Mouse (Mus musculus) frontal cortex, postnatal 25 days (tissue): ENCODE results near the gene Rangrf.
"Not testable (repeated sequence)": the region's sequence is repeated elsewhere in the genome, so short reads cannot be mapped to it uniquely, and the experiment has no call there.

Experiments
- DNase-seq, 2 experiments: peaks; one replicate each; pipeline ENCODE4 v3.0.0; 2022; ENCODE audit warnings: low spot score in 2 of 2

Rangrf gene

DNA sequence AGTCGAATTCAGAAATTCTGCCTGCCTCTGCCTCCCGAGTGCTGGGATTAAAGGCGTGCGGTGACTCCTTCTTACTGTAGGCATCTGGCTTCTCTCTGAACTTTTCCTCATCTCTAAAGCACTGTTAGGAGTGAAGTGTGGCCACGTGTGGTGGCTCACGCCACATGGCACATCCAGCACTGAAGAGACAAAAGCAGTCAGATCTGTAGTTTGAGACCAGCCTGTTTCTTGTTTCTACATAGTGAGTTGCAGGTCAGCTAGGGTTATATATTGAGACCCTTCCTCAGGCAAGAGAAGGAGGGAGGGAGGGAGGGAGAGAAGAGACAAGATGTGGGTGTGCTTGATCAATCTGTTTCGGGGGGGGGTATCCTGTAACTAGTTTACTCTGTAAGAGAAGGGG, at the start of gene Rangrf:
TSS of gene Rangrf (minus strand) at position 101 of the 400 bp plus-strand sequence.
- no peak for DNase-seq

DNA sequence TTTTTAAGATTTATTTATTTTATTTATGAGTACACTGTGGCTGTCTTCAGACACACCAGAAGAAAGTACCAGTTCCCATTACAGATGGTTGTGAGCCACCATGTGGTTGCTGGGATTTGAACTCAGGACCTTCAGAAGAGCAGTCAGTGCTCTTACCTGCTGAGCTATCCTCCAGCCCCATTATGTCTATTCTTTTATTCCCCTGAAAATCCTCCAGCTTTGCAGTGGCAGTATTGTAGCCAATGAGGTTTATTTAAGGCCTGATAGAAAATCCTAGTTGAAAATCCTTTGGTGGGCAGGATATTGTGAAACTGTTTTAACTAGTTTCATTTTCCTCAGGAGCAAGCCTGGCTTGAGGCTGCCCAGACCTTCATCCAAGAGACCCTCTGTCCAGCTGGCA, 45.7 kb upstream of the Rangrf start:
- no peak for DNase-seq

DNA sequence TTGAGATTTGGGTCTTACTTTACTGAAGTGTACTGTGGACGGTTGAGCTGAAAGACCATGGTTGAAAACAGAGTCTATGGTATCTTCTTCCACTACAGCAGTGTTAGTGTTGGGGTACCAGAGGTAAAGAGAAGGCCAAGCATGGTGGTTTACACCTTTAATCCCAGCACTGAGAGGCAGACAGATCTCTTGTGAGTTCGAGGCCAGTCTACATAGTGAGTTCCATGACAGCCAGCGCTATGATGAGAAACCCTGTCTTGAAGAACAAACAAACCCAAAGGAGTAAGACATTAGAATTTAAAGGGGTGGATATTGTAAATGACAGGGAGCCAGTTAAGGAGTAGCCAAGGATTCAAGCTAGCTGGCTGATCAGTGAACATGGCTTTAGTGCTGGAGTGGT, 41.8 kb upstream of the Rangrf start:
- DNase-seq, result no peak

DNA sequence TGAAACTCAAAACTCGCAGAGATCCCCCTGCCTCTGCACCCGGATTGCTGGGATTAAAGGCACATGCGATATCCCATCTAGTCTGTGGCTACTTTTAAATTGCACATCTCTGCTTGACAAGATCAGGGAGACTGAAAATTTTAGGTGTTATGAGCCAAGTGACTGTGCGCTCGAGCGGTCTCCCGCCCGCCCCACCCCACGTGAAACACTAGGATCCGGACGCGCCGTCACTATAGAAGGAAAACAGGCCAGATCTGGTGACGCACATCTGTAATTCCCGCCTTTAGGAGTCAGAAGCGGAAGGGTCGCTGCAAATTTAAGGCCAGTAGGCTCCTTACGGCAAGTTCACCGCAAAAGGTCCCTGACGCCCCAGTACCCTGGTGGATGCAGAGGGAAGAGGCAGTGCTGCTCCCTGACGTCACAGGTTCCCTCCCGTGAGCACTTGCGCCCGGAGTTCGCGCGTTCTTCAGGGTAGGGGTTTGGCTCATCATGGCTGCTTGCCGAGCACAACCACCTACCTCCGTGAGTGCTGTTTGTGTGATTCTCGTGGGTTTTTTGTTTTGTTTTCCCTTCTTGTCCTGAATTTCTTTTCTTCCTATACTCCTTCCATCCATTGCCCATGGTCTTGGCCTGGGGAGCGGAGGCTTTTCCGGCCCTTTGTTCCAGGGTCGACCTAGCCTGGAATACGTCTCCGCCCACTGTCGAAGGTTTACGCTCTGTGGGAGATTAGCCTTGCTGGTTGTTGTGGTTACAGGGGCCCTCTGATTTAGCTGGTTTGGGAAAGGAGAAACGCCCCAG, 40.9 kb upstream of the Rangrf start, which contains the start of gene Ctc1:
TSS of gene Ctc1 (plus strand) at position 268 of the 798 bp plus-strand sequence.
- DNase-seq, result peak; percentile 75 to 83

DNA sequence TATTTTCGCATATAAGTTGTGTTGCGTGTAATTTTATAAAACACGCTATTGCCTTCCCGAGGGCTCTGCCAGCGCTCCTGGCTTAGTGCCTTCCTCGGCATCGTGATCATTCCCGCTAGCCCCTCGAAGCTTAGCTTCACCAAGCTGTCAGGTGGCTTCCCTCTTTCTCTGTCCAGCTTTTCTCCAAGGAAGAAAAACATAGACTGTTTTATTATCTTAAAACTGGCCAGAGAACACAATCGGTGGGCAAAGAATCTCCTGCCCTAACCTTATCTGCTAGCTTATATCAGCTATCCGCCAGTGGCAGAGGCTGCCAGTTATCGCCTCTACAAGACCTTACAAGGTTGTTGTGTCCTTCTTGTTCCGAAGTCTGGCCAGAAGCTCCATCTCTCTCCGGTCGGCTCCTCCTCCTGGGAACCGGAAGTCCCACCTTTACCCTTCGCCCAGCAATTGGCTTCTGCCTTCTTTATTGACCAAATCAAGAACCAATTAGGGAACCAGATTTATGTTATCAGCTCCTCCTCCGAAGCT, 37.2 kb upstream of the Rangrf start:
- DNase-seq, result peak; percentile 59 to 71

DNA sequence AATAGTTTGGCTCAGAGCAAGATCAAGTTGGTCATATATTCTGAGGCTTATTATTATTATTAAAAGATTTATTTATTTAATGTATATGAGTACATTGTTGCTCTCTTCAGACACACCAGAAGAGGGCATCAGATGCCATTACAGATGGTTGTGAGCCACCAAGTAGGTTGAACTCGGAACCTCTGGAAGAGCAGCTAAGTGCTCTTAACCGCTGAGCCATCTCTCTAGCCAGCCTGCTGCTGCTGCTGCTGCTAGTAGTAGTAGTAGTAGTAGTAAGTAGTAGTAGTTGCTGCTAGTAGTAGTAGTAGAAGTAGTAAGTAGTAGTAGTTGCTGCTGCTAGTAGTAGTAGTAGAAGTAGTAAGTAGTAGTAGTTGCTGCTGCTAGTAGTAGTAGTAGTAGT, 36.5 kb upstream of the Rangrf start:
- DNase-seq, result not testable (repeated sequence)

DNA sequence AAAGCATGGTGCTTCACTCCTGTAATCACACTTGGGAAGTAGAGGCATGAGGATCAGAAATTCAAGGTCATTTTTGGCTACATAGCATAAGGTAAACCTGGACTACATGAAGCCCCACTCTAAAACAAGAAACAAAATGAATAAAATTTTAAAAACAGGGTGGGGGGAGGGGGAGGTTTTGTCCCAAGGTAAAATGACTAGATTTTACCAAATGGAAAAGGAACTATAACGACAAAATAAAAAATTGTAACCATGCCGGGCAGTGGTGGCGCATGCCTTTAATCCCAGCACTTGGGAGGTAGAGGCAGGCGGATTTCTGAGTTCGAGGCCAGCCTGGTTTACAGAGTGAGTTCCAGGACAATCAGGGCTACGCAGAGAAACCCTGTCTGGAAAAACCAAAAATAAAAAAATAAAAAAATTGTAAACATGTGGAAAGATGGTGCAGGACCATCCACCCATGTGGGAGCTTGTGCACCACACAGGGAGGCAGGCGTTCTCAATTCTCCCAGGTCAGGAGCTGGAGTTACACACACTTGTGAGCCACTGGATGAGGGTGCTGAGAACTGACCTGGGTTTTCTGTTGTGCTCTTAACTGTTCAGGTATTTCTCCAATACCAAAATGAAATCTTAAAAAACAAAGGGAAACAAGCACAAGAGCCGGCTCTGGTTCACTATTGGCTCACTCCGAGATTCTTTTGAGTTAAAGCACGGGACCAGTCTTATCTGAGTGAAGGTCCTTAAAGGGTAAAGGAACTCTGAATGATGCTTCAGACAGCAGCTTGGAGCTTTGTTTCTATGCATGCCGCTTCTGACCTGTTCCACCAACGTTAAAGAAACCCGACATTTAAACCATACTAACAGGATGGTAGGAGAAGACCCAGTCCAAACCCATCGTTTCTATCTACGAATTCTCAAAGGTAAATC, 35.7 kb upstream of the Rangrf start:
- DNase-seq, result no peak

DNA sequence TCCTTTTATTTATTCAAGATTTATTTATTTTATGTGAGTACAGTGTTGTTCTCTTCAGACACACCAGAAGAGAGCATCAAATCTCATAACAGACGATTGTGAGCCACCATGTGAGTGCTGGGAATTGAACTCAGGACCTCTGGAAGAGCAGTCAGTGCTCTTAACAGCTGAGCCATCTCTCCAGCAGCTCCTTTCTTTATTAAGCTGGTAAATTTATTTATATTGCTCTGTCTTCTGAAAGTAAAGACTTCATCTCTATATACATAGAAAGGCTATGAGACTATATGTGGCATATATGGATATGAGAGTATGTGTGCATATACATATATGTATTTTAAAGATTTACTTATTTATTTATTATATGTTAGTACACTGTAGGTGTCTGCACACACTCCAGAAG, 34.5 kb upstream of the Rangrf start:
- no peak for DNase-seq

DNA sequence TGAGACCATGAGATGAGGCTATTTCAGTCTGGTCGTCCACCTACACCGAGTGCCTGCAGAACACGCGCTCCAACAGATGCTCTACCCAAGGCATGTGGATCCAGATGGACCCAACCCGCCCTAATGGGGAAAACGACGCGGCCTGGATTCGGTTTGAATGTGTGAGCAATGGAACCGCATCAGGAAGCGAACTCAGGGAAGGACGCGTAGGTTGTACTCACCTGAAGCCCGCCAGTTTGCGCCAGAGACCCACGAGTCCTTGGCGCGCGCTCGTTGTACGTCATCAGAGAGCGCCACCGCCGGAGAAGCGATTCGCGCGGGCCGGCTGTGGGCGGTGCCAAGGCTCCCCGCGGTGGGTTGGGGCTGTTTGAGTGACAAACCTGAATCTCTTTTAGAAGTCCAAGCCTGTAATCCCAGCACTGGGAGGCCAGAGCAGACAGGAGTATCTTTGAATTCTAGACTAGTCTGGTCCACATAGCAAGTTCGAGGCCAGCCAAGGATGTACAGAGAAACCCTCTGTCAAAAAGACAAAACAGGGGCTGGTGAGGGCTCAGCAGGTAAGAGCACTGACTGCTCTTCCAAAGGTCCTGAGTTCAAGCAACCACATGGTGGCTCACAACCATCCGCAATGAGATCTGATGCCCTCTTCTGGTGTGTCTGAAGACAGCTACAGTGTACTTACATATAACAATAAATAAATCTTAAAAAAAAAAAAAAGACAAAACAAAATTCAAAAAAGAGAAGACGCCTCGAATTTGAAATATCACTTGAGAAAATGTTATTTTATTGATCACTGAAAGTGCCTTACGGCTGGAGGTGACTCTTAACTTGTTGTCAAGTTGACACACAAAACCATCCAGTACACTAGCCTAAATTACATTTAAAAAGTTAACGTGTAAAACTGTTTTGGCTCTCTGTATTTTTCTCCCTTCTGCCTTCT, 33.5 kb upstream of the Rangrf start, which contains the start of gene Pfas:
TSS of gene Pfas (minus strand) at position 279 of the 940 bp plus-strand sequence.
- peak; percentile 87 to 88 for DNase-seq

DNA sequence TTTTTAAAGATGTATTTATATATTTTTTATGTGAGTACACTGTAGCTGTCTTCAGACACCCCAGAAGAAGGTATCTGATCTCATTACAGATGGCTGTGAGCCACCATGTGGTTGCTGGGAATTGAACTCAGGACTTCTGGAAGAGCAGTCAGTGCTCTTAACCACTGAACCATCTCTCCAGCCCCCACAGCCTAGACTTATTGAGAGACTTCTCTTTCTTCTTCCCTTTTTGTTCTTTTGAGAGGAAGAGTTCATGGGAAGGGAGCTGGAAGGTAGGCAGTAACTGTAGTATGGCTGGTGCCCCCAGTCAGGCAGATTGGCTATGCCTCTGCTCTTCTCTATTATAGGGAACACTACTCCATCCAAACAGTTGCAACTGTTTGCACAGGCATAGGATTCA, 31.6 kb upstream of the Rangrf start:
- not testable (repeated sequence) for DNase-seq

DNA sequence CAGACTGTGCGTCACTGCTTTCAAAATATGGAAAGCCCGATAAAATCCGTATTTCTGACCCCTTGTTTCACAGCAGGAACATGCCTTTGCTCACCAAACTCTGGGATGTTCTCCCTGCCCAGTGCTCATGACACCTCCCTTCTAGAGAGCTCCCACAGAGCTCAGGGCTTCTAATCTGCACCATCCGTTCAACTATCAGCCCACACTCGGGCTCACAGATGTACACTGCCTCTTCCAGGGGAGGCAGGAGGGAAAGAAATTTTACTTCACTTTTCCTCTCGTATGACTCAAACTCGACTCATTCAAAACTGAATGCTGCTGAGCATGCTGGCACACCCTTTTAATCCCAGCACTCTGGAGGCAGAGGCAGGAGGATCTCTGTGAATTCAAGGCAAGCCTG, 30.2 kb upstream of the Rangrf start:
- no peak for DNase-seq

DNA sequence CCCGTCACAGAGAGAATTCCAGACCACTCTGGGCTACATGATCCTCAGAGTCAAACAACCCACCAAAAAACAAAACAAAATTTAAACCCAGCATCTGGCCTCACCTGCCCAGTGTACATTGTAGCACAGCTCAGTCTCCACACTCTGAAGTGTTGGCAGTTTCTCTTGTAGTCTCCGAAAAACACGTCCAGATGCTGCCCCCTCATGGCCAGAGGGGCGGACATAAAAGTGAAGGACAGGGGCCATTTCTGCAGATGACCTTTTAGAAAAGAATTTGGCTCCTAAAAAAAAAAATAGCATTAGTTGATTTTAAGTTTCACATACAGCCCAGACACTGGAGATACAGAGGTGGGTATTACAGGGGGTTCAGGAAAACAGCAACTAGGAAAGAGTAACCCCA, 28.6 kb upstream of the Rangrf start:
- no peak for DNase-seq

DNA sequence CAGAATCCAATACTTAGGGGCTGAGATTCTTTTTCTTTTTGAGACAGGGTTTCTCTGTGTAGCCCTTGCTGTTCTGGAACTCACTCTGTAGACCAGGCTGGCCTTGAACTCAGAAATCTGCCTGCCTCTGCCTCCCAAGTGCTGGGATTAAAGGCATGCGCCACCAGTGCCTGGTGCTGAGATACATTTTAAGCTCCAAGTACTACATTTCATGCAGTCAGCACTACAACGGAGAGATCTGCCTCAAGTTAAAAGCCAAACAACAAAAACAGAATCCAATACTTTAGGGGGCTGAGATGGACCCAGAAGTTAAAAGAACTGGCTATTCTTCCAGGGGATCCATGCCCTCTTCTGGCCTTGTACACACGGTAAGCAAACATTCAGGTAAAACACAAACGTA, 27.8 kb upstream of the Rangrf start:
- not testable (repeated sequence) for DNase-seq

DNA sequence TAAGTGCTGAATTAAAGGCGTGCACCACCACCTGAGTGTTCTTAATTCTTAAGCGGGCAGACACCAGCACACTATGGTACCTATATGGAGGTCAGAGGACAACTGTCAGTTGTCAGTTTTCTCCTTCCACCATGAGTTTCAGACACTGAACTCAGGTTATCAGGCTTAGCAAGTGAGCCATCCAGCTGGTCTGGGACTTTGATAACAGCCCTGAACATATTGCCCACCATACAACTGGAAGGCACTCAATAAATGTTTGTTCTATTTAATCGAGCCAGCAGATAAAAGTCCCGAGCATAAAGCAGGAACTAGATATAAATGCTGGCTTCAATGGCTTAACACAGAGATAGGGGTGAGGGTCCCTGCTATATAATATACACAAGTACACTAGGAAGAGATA, 22.1 kb upstream of the Rangrf start:
- DNase-seq, result no peak

DNA sequence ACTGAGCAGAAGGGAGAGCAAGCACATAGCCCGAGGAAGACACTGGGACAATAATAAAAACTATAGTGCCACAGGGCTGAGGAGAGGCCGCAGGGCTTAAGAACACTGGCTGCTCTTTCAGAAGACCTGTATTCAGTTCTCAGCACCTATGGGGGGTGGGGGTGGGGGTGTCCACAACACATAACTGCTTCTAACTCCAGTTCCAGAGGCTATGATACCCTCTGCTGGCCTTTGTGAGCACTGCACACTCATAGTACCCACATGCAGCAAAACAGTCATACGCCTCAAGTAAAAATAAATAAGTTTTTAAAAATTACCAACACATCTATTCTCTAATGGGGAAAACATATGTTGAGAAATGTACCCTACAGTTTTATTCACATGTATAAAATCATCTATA, 19.4 kb upstream of the Rangrf start:
- DNase-seq, result no peak

DNA sequence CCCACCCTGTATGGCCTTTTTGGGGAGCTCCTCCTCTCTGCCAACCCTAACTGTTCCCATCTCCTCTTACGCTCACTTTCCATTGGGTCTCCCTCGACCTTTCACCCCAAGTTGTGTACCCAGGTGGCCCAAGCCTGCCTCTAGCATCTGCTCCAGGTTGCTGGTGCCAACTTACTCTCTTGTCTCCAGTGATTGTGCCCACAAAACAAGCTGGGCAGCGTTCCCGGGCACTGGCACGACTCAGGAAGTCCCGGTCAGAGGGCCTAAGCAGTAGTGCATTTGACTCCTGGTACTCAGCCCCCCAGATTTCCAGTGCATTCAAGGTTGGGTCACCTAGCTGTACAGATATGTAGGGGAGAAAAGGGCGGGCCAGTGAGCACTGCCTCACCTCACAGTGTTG, 18.1 kb upstream of the Rangrf start:
- no peak for DNase-seq

DNA sequence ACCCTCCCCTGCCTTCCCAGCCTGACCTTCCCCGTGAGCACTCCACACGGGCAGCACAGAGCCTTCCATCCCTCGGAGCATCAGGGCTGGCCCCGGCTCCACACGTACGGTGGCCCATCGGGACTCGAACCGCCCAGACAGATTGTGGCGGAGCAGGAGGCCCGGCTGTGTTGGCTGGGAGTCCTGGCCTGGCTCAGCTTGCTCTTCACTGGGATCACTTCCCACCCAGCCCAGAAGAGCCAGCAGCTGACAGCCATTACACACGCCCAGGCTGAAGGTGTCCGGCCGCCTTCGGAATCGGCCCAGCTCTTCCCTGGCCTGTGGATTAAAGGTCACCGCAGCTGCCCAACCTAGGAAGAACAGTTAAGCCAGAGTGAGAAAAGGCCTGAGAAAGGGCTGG, 13.4 kb upstream of the Rangrf start:
- no peak for DNase-seq

DNA sequence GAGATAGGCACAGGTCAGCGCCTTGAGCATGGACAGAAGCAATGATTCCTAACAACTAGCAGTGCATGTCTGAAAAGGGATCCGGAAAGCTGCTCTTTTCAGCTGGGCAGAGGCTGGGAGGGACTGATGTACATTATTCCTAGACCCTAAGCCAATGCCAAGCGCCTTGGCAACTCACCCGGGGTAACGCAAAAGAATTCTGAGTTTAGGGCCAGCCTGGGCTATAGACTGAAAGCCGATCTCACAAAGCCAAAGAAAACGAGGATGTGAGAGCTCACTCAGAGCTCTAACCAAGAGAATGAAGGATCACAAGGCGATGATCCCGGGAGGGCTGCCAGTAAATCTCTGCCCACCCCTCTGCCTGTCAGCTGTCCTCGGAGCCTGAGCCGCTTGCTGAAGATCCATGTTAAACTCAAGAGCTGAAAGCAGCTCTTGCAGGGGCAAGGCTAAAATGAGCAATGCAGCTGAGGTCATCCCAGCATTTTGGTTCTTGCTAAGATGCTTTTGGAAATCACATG, 12.4 kb upstream of the Rangrf start:
- DNase-seq, result no peak

DNA sequence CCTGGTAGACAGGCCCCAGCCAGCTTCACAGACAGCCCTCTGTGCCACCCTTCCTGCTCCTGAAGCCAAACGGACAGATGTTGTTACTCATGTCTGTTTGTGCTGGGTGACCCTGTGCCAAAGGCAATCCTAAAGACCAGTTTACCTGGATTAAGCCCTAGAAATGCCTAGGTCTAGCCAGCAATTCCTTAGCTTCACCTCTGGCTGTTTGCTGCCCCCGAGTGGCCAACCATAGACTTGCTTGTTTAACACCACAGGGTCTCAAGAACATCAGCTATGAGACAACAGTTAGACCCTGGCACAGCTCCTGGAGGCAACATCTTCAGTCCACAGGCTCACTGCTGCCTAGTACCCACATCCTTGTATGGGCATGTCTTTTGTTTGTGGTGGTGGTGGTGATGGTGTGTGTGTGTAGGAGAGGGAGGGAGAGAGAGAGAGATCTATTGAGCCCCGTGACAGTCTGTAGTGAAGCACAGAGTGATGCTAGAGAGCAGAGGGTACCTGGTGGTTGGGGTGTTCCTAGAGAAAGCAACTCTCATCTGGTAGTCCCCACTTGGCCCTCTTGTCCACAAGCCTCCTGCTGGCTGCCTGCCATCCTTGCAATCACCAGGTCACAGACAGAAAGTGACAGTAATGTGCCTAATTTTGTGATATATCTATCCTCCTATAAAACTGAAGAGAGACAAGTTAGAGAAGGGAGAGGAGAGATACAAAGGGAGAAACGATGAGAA, 7.8 kb upstream of the Rangrf start:
- DNase-seq, result peak; percentile 56 to 65

DNA sequence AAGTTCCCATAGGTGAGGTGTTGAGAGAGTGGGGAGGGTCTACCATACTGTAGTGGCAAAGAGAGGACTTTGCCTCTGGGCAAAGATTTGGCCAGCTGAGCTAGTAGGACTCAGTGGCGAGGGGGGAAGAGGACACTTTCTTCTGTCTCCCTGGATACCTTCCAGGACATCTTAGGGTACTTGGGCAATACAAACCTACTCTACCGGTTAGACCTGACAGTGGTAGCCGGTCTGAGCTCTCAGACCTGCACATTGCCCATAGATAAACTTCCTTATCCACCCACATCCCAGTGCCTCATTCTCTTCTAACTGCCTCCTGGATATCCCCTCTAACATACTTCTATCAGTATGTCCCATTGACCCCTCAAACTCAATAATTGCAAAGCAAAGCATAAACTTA, 5.9 kb upstream of the Rangrf start:
- DNase-seq, result no peak
